Mouse (Mus musculus) fibroblast of lung, adult 2 months (primary cell): Measurements from ENCODE around the gene Syt17.

Experiments used
- DNase-seq: peaks from one replicate; pipeline ENCODE4 v3.0.0-alpha.2; 2011; ENCODE audit warnings: low read depth

The Syt17 gene

GRCm38 (mm10) chr7:118462818-118463762, 15.1 kb upstream of the Syt17 start:
- no peak for DNase-seq

GRCm38 (mm10) chr7:118461400-118462136, 13.5 kb upstream of the Syt17 start:
- DNase-seq = no peak

DNA sequence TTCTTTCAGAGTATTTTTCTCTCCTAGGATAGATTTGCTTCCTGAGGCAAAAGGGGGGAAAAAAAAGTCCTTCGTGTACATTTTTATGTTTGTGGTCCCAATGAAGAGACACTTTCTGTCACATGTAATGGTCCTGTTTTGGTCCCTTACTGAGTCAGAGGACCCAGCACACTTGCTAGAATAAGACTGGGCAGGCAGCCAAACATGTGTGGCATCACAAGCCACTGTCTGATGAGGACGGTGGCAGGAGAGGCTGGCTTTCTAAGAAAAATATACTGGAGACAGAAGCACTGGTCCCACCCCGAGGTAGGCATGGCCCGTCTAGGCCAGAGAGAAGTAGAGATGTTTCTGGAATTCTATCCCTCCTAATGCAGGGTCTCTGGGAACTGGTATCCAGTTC, 5.7 kb upstream of the Syt17 start:
- no peak for DNase-seq

GRCm38 (mm10) chr7:118452940-118453339, 4.9 kb upstream of the Syt17 start:
- DNase-seq = no peak

GRCm38 (mm10) chr7:118447291-118448133, 510 bp downstream of the Syt17 start:
- no peak for DNase-seq

- DNase-seq = no peak
Observed at GRCm38 (mm10) chr7:118443895-118444485, 4.0 kb downstream of the Syt17 start.

GRCm38 (mm10) chr7:118443371-118443770, 4.7 kb downstream of the Syt17 start:
- DNase-seq = no peak

GRCm38 (mm10) chr7:118441535-118441934, 6.5 kb downstream of the Syt17 start:
- peak; percentile 75 for DNase-seq

DNA sequence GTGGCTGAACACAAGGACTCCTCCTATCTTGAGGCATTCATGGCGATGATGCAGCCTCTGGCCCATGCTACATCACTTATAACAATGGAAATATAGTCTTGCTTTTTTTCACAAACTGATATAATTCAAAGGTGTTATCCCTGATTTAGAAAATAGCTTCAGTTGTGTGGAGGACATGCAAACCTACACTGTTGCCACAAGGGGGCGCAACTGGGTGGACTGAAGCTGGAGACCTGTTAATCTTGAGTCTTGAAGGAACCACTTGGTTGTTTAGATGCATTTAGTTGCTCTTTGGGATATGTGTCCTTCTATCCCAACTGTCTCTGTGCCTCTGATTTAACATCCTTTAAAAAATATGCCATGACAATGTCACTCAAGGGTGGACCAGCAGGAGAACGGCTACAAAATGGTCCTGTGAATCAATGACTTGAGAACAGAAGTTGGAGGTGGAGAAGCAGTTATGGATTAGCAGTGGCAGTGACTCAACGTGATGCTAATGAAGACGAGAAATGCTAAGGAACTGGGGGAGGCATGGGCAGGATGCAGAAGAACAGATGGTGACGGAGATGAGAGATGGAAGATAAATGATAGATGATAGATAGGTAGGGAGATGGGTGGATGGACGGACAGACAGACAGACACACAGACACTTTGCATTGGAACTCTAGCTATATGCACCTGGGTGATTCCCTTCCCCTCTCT, 10.8 kb downstream of the Syt17 start:
- DNase-seq = no peak

DNA sequence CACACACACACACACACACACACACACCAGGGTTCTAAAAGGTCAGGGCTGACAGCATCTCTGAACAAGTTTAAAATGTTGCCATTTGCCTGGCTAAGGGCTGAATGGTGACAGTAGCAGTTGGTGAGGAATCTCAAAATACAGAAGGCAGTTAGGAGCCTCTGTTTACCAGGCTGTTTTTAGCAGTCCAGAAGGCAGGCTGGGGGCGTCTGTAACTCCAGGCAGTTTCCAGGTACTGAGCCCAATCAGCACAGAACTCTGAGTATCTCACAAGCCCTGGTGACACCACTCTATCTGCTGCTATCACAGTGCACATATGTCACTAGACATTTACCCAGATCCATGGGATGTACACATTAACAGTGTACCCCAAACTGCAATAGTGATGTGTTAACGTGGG, 19.1 kb downstream of the Syt17 start:
- no peak for DNase-seq

DNA sequence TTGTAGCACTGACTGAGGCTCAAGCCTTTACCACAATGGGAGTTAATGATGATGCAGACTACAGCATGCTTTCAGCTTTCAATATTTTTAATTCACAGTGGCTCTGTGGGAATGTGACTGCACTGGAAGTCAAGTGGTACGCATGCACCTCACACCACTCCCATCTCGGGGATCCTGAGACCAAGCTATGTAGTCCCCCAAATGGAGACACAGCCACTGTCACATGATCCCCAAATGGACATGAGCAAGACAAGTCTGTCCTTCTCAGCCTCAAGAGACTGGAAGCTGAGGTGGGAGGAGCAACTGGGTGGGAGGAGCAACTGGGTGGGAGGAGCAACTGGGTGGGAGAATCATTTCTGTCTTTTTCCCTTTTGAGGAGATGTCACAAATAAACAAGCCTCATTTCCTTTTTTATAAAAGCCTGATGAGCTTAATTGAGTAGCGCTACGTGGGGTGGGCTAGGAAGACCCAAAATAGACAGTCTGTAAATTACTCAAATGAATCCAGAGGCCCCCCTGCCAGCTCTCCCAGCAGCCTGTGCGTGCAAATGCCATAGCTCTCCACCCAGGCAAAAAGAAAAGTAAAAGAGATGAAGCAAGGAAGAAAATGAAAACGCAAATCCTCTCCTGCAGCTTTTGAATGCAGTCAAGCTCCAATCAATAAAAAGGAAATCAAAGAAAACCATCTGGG, 28.4 kb downstream of the Syt17 start:
- no peak for DNase-seq

GRCm38 (mm10) chr7:118414183-118414582, 33.8 kb downstream of the Syt17 start:
- DNase-seq = no peak

DNA sequence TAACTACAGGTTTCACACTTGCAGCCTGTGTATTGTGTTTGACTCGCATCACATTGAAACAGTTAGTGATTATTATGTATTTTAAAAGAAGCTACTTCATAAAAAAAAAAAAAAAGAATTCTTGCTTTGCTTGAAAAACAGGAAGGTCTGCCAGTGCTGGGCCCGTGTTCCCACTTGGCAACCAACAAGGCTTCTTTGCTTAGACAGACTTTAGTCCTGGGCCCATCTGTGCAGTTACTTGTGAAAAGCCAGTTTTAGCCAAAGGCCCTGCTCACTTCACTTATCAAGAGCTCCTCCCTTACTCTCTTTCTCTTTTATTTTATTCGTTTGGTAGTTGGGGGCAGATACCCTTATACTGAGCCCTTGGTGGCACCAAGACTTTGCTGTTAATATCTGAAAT, 36.1 kb downstream of the Syt17 start:
- DNase-seq = no peak

DNA sequence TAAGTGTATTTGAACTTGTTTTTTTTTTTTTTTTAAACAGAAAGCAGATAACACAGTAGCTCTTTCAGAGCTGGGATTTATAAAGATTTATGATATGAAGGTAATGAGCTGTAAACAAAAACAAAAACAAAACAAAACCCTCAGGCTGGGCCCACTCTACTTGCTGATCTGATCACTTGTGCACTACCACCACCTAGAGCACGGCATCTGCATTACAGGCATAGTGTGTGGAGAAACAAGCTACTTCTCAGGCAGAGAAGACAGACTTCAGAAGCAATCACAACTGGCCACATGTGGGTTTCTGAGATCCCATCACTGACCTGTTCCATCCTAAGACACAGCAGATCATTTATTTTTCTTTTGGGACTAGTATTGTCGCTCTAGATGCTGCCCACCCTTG, 38.6 kb downstream of the Syt17 start:
- DNase-seq = no peak

GRCm38 (mm10) chr7:118405251-118405650, 42.8 kb downstream of the Syt17 start:
- peak; percentile 67 for DNase-seq

- DNase-seq = no peak
Observed at GRCm38 (mm10) chr7:118402576-118403022, 45.4 kb downstream of the Syt17 start.

- DNase-seq = no peak
Observed at GRCm38 (mm10) chr7:118401949-118402348, 46.1 kb downstream of the Syt17 start.

DNA sequence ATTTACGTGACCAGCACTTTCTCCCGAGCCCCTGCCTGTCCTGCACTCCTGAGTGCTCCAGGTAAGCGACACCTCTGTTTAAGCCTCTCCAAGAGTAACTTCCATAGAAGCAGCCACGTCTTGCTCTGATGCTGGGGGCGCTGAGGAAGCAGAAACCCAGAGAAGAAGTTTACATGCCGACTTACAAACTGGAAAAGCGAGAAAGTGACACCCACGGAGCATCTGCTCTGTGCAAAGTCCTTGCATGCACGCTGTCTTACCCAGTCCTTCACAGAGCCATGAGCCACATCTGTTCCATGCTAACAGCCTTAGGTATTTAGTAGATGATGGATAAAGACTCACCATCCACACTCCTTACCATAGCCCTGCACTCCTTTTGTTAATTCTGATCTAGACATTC, 48.3 kb downstream of the Syt17 start:
- no peak for DNase-seq

GRCm38 (mm10) chr7:118390705-118391104, 57.3 kb downstream of the Syt17 start:
- no peak for DNase-seq

DNA sequence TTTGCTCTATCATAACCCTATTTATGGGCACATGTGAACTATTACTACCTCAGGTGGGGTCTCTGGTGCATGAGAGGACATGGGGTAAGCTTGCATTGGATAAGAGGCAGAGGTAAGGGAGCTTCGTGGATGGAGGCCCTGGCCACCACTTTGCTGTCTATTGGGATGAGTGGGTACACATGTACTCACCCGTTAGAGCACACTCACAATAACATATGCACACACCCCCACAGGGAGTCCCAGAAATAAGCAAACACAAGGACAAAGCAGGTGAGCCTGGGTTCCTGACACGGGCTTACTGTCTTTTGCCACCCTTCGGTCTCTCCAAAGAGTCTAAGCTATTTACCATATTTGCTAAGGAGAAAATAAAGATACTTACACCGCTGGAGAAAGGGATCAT, 67.0 kb downstream of the Syt17 start:
- no peak for DNase-seq

- DNase-seq = no peak
Observed at GRCm38 (mm10) chr7:118380056-118380455, 68.0 kb downstream of the Syt17 start.
